Mouse (Mus musculus): Measurements from ENCODE around the gene Prdx1.

Gene Prdx1

GRCm38 (mm10) chr4:116731077-116731476 lies 45.7 kb downstream of the Prdx1 start:
- no peak for DNase-seq

GRCm38 (mm10) chr4:116732355-116732754 lies 47.0 kb downstream of the Prdx1 start:
- DNase-seq, result no peak

GRCm38 (mm10) chr4:116734996-116735395 lies 49.7 kb downstream of the Prdx1 start:
- DNase-seq, result no peak

GRCm38 (mm10) chr4:116738972-116739751 lies 53.8 kb downstream of the Prdx1 start:
- DNase-seq, result no peak

GRCm38 (mm10) chr4:116749750-116750149 lies 64.4 kb downstream of the Prdx1 start:
- DNase-seq, result no peak
